ENCODE assay signal across 14 mouse cellular contexts in genomic region chr12:111851745-111852144, GRCm38 (mm10). TPM values are rescaled to one million over a fixed set of nuclear protein-coding genes. Genes with fewer than 3 reads are reported as not detected.
DNase-seq lines count a peak whose midpoint lies in the region; ATAC-seq and TF ChIP-seq lines count a peak whose summit lies in the region.
"Had no signal": no experiment of that assay in that cellular context is flagged by ENCODE, and none has a peak within 500 bp of the region (broad histone marks: within the 10 kb centered on the region; RNA-seq: fewer than 3 reads in every experiment).

No protein-coding gene starts in this region.

- TF ChIP-seq POLR2A in thymus, adult 2 months (IDR thresholded peaks at IDR 0.05; ENCODE audit: control insufficient read depth, extremely low read depth, insufficient read depth, low read length, poor library complexity): no peak

- TF ChIP-seq CTCF in thymus, adult 2 months (IDR thresholded peaks at IDR 0.05; ENCODE audit: borderline replicate concordance, control insufficient read depth, extremely low read depth, insufficient read depth, low read length, poor library complexity): no peak

- no peak overlapping the region for H3K4me2 ChIP-seq in embryonic facial prominence, embryonic 15.5 days (replicated peaks)
- H3K4me2 ChIP-seq: embryonic facial prominence, embryonic 12.5 days; heart, embryonic 11.5 days; hindbrain, embryonic 12.5 days; liver, embryonic 13.5 days had no signal

- 0 out of 2 replicates have a peak overlapping the region, but pooled peaks have one; percentile 28 for H3K27ac ChIP-seq in embryonic facial prominence, embryonic 15.5 days (replicated peaks)
- H3K27ac ChIP-seq in thymus, adult 2 months (ENCODE audit: control insufficient read depth, insufficient read depth, low read length): no peak overlapping the region
- H3K27ac ChIP-seq: embryonic facial prominence, embryonic 12.5 days; hindbrain, embryonic 12.5 days; kidney, postnatal 0 days; liver, embryonic 13.5 days; macrophage had no signal

- H3K9ac ChIP-seq in embryonic facial prominence, embryonic 15.5 days: no peak overlapping the region
- H3K9ac ChIP-seq: embryonic facial prominence, embryonic 12.5 days; hindbrain, embryonic 12.5 days; liver, embryonic 13.5 days had no signal

- H3K27me3 ChIP-seq in embryonic facial prominence, embryonic 15.5 days: no peaks in the 10 kb centered on the region
- no peaks in the 10 kb centered on the region for H3K27me3 ChIP-seq in thymus, adult 2 months (ENCODE audit: control insufficient read depth, insufficient read depth, low read length)
- H3K27me3 ChIP-seq: embryonic facial prominence, embryonic 12.5 days; hindbrain, embryonic 12.5 days; liver, embryonic 13.5 days had no signal

- DNase-seq in gastrocnemius, postnatal 14 days: peak; percentile 33
- no peak for DNase-seq in gastrocnemius, postnatal 25 days
- peak; percentile 28 for DNase-seq in CD4-positive, CD25-positive, alpha-beta regulatory T cell, adult 2 months (ENCODE audit: low read depth, low spot score)
- peak; percentile 14 for DNase-seq in thymus, adult 2 months
- DNase-seq in kidney, adult 18-20 months: no peak
- no peak for DNase-seq in cerebellum, adult 9-10 months
- DNase-seq: liver, embryonic 13.5 days had no signal

- peaks cover 16% of the 10 kb centered on the region; the same call in 1 of the 2 replicates for H3K36me3 ChIP-seq in embryonic facial prominence, embryonic 15.5 days
- H3K36me3 ChIP-seq in thymus, adult 2 months (ENCODE audit: control insufficient read depth, insufficient read depth, low read length): no peaks in the 10 kb centered on the region
- H3K36me3 ChIP-seq: embryonic facial prominence, embryonic 12.5 days had no signal

- H3K4me3 ChIP-seq in embryonic facial prominence, embryonic 15.5 days (replicated peaks): no peak overlapping the region
- no peak overlapping the region for H3K4me3 ChIP-seq in thymus, adult 2 months (ENCODE audit: control insufficient read depth, insufficient read depth, low read length)
- H3K4me3 ChIP-seq: embryonic facial prominence, embryonic 12.5 days; hindbrain, embryonic 12.5 days; liver, embryonic 13.5 days had no signal

- H3K9me3 ChIP-seq in embryonic facial prominence, embryonic 15.5 days (replicated peaks): no peaks in the 10 kb centered on the region
- H3K9me3 ChIP-seq: embryonic facial prominence, embryonic 12.5 days; liver, embryonic 13.5 days had no signal

- WGBS in embryonic facial prominence, embryonic 15.5 days: 52% methylated on average over 5 of the region's 5 CpGs
- 42% methylated on average over 5 of the region's 5 CpGs for WGBS in thymus, adult 2 months

- ATAC-seq in embryonic facial prominence, embryonic 15.5 days (ENCODE audit: insufficient number of reproducible peaks, low FRiP score, low TSS enrichment, low read depth): peak; percentile 52; the same call in 1 of the 2 replicates
- no peak for ATAC-seq in monocyte, adult 5-6 weeks (replicated peaks; ENCODE audit: insufficient number of reproducible peaks, low FRiP score, low TSS enrichment, poor library complexity, severe bottlenecking)

- intact Hi-C loops in gastrocnemius, postnatal 14 days (cut with DNase I; ENCODE audit: low total_unique reads): no loop called here

- peaks cover 13% of the 10 kb centered on the region for H3K4me1 ChIP-seq in embryonic facial prominence, embryonic 15.5 days
- peaks cover 11% of the 10 kb centered on the region for H3K4me1 ChIP-seq in thymus, adult 2 months (replicated peaks; ENCODE audit: control insufficient read depth, insufficient read depth, low read length)
- H3K4me1 ChIP-seq: hindbrain, embryonic 12.5 days had no signal

RNA-seq across cellular contexts. Expression of gene Zfyve21, which starts 37.8 kb away (rescaled TPM):
- 10 to 100 TPM; 15.1 to 18.6 TPM for total RNA-seq in gastrocnemius, postnatal 14 days (2021)
- 10 to 100 TPM; 13.0 to 15.0 TPM for total RNA-seq in gastrocnemius, postnatal 25 days (2021)
- polyA plus RNA-seq in embryonic facial prominence, embryonic 15.5 days (2015; fragmentation: Nextera tagmentation; extraction: Ambion mirVana): 120 and 121 TPM in 2 replicates
- polyA plus RNA-seq in thymus, adult 2 months (2012; rRNA removed): 36.6 and 46.4 TPM in 2 replicates
- 1.0 to 3.8 TPM (median 3.5 TPM) in 3 replicates for total RNA-seq in monocyte, adult 5-6 weeks (2017)

RNA-seq across cellular contexts. Expression of gene Xrcc3, which starts 38.1 kb away (rescaled TPM):
- total RNA-seq in gastrocnemius, postnatal 14 days (2021): under 1 TPM; 0.53 to 0.86 TPM
- under 1 TPM; 0.15 to 0.24 TPM for total RNA-seq in gastrocnemius, postnatal 25 days (2021)
- polyA plus RNA-seq in embryonic facial prominence, embryonic 15.5 days (2015; fragmentation: Nextera tagmentation; extraction: Ambion mirVana): 9.4 and 13.5 TPM in 2 replicates
- polyA plus RNA-seq in thymus, adult 2 months (2012; rRNA removed): 22.1 and 29.0 TPM in 2 replicates
- 0.11 to 2.1 TPM (median 1.9 TPM) in 3 replicates for total RNA-seq in monocyte, adult 5-6 weeks (2017)

RNA-seq across cellular contexts. Expression of gene Ppp1r13b, which starts 56.2 kb away (rescaled TPM):
- 1 to 10 TPM; 8.5 to 9.0 TPM for total RNA-seq in gastrocnemius, postnatal 14 days (2021)
- total RNA-seq in gastrocnemius, postnatal 25 days (2021): 1 to 10 TPM; 5.3 to 6.1 TPM
- 12.8 and 16.9 TPM in 2 replicates for polyA plus RNA-seq in embryonic facial prominence, embryonic 15.5 days (2015; fragmentation: Nextera tagmentation; extraction: Ambion mirVana)
- polyA plus RNA-seq in thymus, adult 2 months (2012; rRNA removed): 28.1 and 30.1 TPM in 2 replicates
- total RNA-seq in monocyte, adult 5-6 weeks (2017): 9.8 to 19.1 TPM (median 12.6 TPM) in 3 replicates

Comparison
In these comparisons a context has a peak if more than half of its experiments do, and no peak if none do; other contexts are left out.
1. DNase-seq: peak in gastrocnemius, postnatal 14 days (single experiment), CD4-positive, CD25-positive, alpha-beta regulatory T cell, adult 2 months (single experiment) and thymus, adult 2 months (single experiment); none in gastrocnemius, postnatal 25 days (single experiment), kidney, adult 18-20 months (single experiment) and cerebellum, adult 9-10 months (single experiment).